ENCODE assay signal across 14 mouse cellular contexts in the genomic region with DNA sequence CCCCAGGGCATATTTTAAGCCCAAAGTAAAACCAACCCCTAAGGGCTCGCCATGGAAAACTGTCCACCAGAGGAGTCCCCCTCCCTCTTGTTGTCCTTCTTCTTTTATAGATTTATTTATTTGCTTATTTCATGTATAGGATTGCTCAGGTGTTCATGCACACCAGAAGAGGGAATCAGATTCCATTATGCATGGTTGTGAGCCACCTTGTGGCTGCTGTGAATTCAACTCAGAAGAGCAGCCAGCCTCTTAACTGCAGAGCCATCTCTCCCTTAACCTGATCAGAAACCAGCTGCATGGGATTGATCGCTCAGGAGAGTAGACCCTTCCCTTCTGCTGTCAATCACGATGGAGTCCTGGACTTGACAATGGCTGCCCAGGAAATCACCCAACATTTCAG. TPM values are rescaled to one million over a fixed set of nuclear protein-coding genes. Genes with fewer than 3 reads are reported as not detected.
A peak's percentile ranks its signal among the peaks of the same experiment; 100 is the strongest.
DNase-seq lines count a peak whose midpoint lies in the region; ATAC-seq and TF ChIP-seq lines count a peak whose summit lies in the region.
"Had no signal": no experiment of that assay in that cellular context is flagged by ENCODE, and none has a peak within 500 bp of the region (broad histone marks: within the 10 kb centered on the region; RNA-seq: fewer than 3 reads in every experiment).

No protein-coding gene starts in this region.

- TF ChIP-seq EP300 in lung, postnatal 0 days (IDR thresholded peaks at IDR 0.05), result no peak

- H3K27me3 ChIP-seq in kidney, adult 2 months (replicated peaks; ENCODE audit: control insufficient read depth, insufficient read depth, low read length), result no peaks in the 10 kb centered on the region
- H3K27me3 ChIP-seq in lung, postnatal 0 days (replicated peaks; ENCODE audit: insufficient read depth, low read length), result no peaks in the 10 kb centered on the region
- H3K27me3 ChIP-seq in splenic B cell, adult 2 months (ENCODE audit: control insufficient read depth, insufficient read depth, low read length, poor library complexity, severe bottlenecking), result peaks cover 2% of the 10 kb centered on the region; the same call in 1 of the 2 replicates
- H3K27me3 ChIP-seq: heart, embryonic 13.5 days; hindbrain, embryonic 13.5 days had no signal

- no peak for TF ChIP-seq POLR2A in kidney, adult 2 months (IDR thresholded peaks at IDR 0.05; ENCODE audit: low read depth, low read length)

- peak; percentile 49 for DNase-seq in kidney, adult 2 months
- DNase-seq in kidney, adult 11 months, result no peak
- no peak for DNase-seq in lung, postnatal 0 days (ENCODE audit: low spot score)
- no peak for DNase-seq in lung, postnatal 4 days
- peak; percentile 35 for DNase-seq in NIH3T3 (ENCODE audit: low read depth)
- DNase-seq in splenic B cell, adult 2 months (ENCODE audit: low read depth, low spot score), result peak; percentile 18
- DNase-seq in cerebellum, adult 11 months, result no peak
- no peak for DNase-seq in layer of hippocampus, postnatal 10 days (ENCODE audit: low spot score in 2 of 2)
- DNase-seq: adrenal gland, adult 2 months; right cerebral cortex, postnatal 4 days had no signal

- no peak for ATAC-seq in lung, postnatal 0 days

- no peak overlapping the region for H3K27ac ChIP-seq in kidney, adult 2 months (ENCODE audit: insufficient read depth, low read depth, low read length)
- H3K27ac ChIP-seq in lung, postnatal 0 days (ENCODE audit: low read length), result no peak overlapping the region
- H3K27ac ChIP-seq: heart, embryonic 13.5 days; hindbrain, embryonic 13.5 days; macrophage had no signal

- TF ChIP-seq CTCF in kidney, adult 2 months (conservative IDR thresholded peaks at IDR 0.05; ENCODE audit: insufficient read depth, insufficient read length, low read depth, low read length), result peak; percentile 58
- peak; percentile 53 for TF ChIP-seq CTCF in lung, postnatal 0 days (IDR thresholded peaks at IDR 0.05)

- H3K4me2 ChIP-seq in lung, postnatal 0 days (replicated peaks; ENCODE audit: low read depth, low read length), result no peak overlapping the region
- H3K4me2 ChIP-seq: hindbrain, embryonic 13.5 days had no signal

- 83% methylated on average over 3 of the region's 3 CpGs for WGBS in kidney, adult 2 months
- 80% methylated on average over 3 of the region's 3 CpGs for WGBS in lung, postnatal 0 days

- peaks cover 4% of the 10 kb centered on the region; the same call in 1 of the 2 replicates for H3K4me1 ChIP-seq in kidney, adult 2 months (ENCODE audit: control insufficient read depth, insufficient read depth, low read length)
- no peaks in the 10 kb centered on the region for H3K4me1 ChIP-seq in lung, postnatal 0 days (ENCODE audit: insufficient read depth, low read depth, low read length)

- no peaks in the 10 kb centered on the region for H3K36me3 ChIP-seq in kidney, adult 2 months (ENCODE audit: control insufficient read depth, insufficient read depth, low read length)
- H3K36me3 ChIP-seq in lung, postnatal 0 days (ENCODE audit: insufficient read depth, low read length), result no peaks in the 10 kb centered on the region
- H3K36me3 ChIP-seq in splenic B cell, adult 2 months (ENCODE audit: control insufficient read depth, insufficient read depth, low read length, poor library complexity, severe bottlenecking), result no peaks in the 10 kb centered on the region
- H3K36me3 ChIP-seq: hindbrain, embryonic 13.5 days had no signal

- H3K9ac ChIP-seq in lung, postnatal 0 days (replicated peaks; ENCODE audit: low read depth), result no peak overlapping the region
- H3K9ac ChIP-seq: hindbrain, embryonic 13.5 days had no signal

- no peaks in the 10 kb centered on the region for H3K9me3 ChIP-seq in lung, postnatal 0 days (ENCODE audit: low read length)
- H3K9me3 ChIP-seq: heart, embryonic 13.5 days; hindbrain, embryonic 13.5 days had no signal

- no peak overlapping the region for H3K4me3 ChIP-seq in kidney, adult 2 months (ENCODE audit: insufficient read depth, low read depth, low read length)
- no peak overlapping the region for H3K4me3 ChIP-seq in lung, postnatal 0 days (ENCODE audit: low read depth, low read length)
- H3K4me3 ChIP-seq: erythroblast, embryonic 14.5 days; hindbrain, embryonic 13.5 days had no signal

RNA-seq across cellular contexts. Expression of a gene that starts 20.1 kb away (rescaled TPM):
- 101 and 118 TPM in 2 replicates for polyA plus RNA-seq in kidney, adult 2 months (2012; rRNA removed)
- polyA plus RNA-seq in lung, postnatal 0 days (2015; fragmentation: Nextera tagmentation; extraction: Ambion mirVana), result 120 and 155 TPM in 2 replicates
- 10 to 100 TPM; 49.7 to 51.1 TPM for total RNA-seq in layer of hippocampus, postnatal 10 days (2021)

RNA-seq across cellular contexts. Expression of a gene that starts 38.7 kb away (rescaled TPM):
- 237 and 272 TPM in 2 replicates for polyA plus RNA-seq in kidney, adult 2 months (2012; rRNA removed)
- 38.9 and 42.7 TPM in 2 replicates for polyA plus RNA-seq in lung, postnatal 0 days (2015; fragmentation: Nextera tagmentation; extraction: Ambion mirVana)
- 10 to 100 TPM; 34.3 to 35.6 TPM for total RNA-seq in layer of hippocampus, postnatal 10 days (2021)

RNA-seq across cellular contexts. Expression of a gene that starts 38.7 kb away (rescaled TPM):
- 43.0 and 43.4 TPM in 2 replicates for polyA plus RNA-seq in kidney, adult 2 months (2012; rRNA removed)
- polyA plus RNA-seq in lung, postnatal 0 days (2015; fragmentation: Nextera tagmentation; extraction: Ambion mirVana), result 15.9 and 19.7 TPM in 2 replicates
- total RNA-seq in layer of hippocampus, postnatal 10 days (2021), result 10 to 100 TPM; 19.1 to 19.7 TPM

Comparison
In these comparisons a context has a peak if more than half of its experiments do, and no peak if none do; other contexts are left out.
1. DNase-seq: peak in kidney, adult 2 months (single experiment), NIH3T3 (single experiment) and splenic B cell, adult 2 months (single experiment); none in kidney, adult 11 months (single experiment), lung, postnatal 0 days (single experiment), lung, postnatal 4 days (0 of 2), cerebellum, adult 11 months (single experiment) and layer of hippocampus, postnatal 10 days (0 of 2).